Mouse (Mus musculus): ENCODE measurements at regions not wholly inside any gene's neighbourhood (a gene's known extent, or its start where the extent isn't known, plus 50 kb on each side); places are given as distances from the start of the nearest gene placed in this dataset.

DNA sequence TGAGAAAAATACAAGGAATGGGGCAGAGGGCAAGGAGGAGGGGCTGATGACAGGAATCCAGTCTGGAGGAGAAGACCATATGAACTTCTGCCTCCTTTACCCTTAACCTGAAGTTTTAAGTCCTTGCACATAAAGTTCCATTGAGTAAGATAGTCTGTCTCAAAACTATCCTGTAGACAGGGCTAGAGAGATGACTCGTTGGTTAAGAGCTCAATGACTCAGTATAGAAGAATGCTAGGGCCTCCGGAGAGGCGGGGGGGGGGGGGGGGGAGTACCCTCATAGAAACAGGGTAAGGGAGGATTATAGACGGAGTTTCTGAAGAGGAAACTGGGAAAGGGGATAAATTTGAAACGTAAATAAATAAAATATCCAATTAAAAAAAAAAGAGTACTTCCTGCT is 191.8 kb upstream of the Gcfc2 start:
- DNase-seq (ENCODE audit: low spot score in 2 of 2), result no peak

- DNase-seq (ENCODE audit: low spot score in 2 of 2), result peak in 1 of 2 experiments; percentile 36
These were observed 189.9 kb upstream of the Gcfc2 start for GRCm38 (mm10) chr6:81733527-81733926.

GRCm38 (mm10) chr6:81738466-81738865 is 185.0 kb upstream of the Gcfc2 start:
- peak; percentile 50 to 83 for DNase-seq (ENCODE audit: low spot score in 2 of 2)

- no peak for DNase-seq (ENCODE audit: low spot score in 2 of 2)
These were observed 173.8 kb upstream of the Gcfc2 start for GRCm38 (mm10) chr6:81749681-81750080.

- DNase-seq (ENCODE audit: low spot score in 2 of 2), result no peak
These were observed 171.8 kb upstream of the Gcfc2 start for GRCm38 (mm10) chr6:81751631-81752030.

DNA sequence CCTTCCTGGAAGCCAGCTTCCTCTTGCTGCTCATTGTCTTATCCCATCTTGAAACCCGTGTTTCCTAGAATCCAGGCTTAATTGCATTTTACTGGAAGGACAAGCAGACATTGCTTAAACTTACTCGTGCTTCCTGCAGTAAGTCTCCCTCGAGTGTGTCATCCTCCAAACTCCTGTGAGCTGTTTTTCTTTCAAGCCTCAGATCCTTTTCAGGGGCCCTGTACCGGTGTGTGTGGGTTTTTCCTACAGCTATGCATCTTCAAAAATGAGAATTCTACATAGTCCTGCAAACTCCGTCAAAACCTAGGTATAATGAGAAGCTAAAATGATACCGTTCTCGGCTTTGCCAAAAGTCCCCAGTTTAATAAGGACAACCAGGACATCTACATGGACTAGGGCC is 167.2 kb upstream of the Gcfc2 start:
- no peak for DNase-seq (ENCODE audit: low spot score in 2 of 2)

GRCm38 (mm10) chr6:81758876-81759275 is 164.6 kb upstream of the Gcfc2 start:
- no peak for DNase-seq (ENCODE audit: low spot score in 2 of 2)

DNA sequence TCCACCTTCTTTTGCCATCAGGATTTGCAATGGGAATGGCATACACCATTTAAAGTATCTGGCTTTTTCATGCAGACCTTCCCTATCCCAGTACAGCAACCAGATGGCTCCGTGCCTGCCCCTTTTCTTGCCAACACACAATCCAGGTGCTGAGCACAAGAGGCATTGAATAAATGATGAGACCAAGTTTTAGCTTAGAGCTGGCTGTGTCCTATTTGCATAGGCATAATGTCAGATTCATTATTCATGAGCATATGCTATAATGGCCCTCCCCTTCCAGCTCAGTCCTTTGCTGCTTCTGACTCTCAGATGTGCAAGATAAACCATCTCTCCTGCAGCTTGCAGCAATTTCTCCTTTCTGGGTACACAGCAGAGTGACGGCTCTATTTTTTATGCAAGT is 163.3 kb upstream of the Gcfc2 start:
- DNase-seq (ENCODE audit: low spot score in 2 of 2), result peak; percentile 56 to 65

- DNase-seq (ENCODE audit: low spot score in 2 of 2), result peak in 1 of 2 experiments; percentile 35
These were observed 157.6 kb upstream of the Gcfc2 start for GRCm38 (mm10) chr6:81765831-81766230.

DNA sequence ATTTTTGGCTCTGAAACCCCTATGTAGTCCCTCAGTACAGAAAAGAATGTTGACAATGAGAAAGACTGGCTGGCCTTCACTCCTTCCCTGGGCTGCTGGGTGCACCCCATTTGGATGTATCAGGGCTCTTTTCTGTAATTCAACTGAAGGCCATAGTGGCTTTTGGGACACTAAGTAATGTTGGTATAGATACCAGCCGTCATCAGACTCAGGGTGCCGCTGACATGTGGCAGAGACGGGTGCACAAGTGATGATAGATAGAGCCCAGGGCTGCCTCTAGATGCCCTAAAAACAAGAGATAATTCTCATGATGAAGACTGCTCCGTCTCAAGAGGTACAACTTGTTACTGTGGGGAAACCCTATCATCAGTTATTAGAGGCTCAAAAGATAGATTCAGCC is 156.7 kb upstream of the Gcfc2 start:
- no peak for DNase-seq (ENCODE audit: low spot score in 2 of 2)

DNA sequence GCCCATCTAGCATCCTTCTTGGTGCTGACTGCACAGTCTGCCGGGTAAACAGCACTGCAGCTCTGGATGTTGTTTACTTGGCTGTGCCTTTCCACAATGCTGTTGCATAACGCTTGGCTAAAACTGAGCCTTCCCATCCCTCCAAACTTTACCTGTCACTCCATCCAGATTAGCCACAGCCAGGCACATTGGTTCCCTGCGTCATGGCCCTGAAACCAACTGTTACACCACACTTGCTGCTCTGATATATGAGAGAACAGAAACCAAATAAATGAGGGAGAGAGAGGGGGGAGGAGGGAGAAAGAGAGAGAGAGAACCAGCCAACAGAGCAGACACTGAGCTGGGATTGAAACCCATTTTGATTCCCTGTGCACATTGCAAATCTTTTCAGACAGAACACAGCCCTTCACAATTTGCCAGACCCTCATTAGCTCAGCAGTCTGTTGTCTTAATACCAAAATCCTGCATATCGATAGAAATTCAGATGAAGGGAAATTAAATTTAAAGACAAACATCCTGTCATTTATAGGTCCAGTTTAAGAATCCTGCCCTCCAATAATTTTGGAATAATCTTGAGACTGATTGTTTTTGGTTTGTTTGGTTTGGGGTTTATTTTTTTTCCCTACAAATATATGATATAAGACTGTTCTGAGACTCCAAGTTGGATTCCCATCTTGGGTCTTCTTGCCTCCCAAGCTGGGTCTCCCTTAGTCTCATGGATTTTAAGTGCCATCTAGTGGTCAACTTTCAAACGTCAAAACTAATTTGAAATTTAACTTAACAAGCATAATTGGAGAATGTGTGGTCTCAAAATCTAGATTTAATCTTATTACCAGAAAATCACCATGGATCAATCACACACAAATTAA is 154.6 kb upstream of the Gcfc2 start:
- DNase-seq (ENCODE audit: low spot score in 2 of 2), result peak; percentile 30 to 40

- DNase-seq (ENCODE audit: low spot score in 2 of 2), result no peak
These were observed 153.2 kb upstream of the Gcfc2 start for GRCm38 (mm10) chr6:81770301-81770700.

GRCm38 (mm10) chr6:81771862-81772261 is 151.6 kb upstream of the Gcfc2 start:
- no peak for DNase-seq (ENCODE audit: low spot score in 2 of 2)

DNA sequence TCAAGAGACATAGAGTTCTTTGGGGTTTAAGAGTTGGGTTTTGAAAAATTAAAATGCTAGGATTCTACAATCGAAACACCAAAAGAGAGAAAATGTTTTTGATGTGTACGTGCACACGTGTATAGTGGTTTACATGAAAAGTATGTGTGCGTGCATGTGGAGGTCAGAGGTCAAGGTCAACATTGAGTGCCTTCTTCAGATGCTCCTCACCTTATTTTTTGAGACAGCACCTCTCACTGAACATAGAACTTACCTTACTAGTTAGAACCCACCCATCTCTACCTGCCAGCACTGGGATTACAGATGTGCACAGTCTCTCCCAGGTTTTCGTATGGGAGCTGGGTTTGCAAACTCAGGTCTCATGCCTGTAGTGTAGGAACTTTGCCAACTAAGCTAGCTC is 141.3 kb upstream of the Gcfc2 start:
- no peak for DNase-seq (ENCODE audit: low spot score in 2 of 2)

DNA sequence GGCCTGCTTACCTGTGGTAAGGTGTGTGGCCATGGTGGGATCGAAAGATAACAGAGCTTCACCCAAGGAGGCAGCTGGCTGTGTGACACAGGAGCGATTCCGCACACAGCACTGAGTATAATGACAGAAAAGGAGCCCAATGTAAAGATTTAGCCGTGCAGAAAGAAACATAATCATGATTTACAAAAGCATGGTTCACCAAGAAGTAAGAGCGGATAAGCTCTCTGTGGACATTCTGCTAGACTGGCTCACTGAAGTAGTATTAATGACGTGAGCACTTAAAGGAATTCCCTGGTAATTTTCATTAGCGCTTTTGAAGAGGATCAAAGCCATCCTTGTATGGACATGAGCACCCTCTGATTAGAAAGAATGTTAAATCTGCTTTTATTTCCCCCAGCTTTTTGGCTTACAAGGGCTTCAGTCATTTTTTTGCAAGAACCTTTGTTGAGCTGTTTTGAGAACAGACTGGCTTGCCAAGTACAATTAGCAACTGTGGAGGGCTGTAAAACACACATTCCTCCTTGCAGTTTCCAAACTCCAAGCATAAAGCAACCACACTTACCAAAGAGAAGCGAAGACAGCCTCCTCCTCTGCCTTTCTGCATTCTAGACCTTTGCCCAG is 140.5 kb upstream of the Gcfc2 start:
- peak in 1 of 2 experiments; percentile 47 for DNase-seq (ENCODE audit: low spot score in 2 of 2)

DNA sequence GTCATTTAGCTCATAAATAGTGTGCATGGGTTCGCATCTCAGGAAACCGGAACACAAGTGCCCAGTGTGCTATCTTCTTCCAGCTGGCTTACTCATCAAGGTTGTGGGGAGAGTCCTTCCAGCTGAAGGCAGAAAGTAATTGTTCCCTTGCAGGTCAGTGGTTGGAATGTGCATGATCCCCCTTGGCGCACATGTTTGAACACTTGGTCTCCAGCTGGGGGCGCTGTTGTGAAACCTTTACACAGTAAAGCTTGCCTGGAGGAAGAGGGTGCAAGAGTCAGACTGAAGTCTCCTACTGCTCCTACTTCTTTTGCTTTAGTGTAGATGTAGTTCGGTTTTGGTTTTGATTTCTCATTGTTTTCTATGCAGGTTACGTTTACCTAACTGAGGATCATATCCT is 128.2 kb upstream of the Gcfc2 start:
- DNase-seq (ENCODE audit: low spot score in 2 of 2), result no peak

- no peak for DNase-seq (ENCODE audit: low spot score in 2 of 2)
These were observed 122.6 kb upstream of the Gcfc2 start for GRCm38 (mm10) chr6:81800822-81801221.

DNA sequence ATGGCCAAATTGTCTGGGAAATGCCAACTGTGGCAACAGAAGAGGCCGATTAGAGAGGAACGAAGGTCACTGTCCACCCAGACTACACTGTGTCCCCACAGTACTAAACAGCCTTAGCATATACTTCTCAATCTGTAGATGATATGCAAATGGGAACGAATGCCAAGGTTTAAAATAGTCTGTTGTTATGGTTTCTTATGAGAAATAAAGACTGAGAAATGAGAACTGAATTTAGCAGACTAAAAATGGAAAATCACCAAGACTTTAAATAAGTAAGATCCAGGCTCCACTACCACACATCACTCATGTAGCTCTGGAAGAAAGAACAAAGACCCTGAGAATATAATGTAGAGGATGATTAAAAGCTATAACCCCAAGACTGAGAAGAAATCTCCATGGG is 121.7 kb upstream of the Gcfc2 start:
- no peak for DNase-seq (ENCODE audit: low spot score in 2 of 2)

GRCm38 (mm10) chr6:81805942-81806341 is 117.5 kb upstream of the Gcfc2 start:
- no peak for DNase-seq (ENCODE audit: low spot score in 2 of 2)

DNA sequence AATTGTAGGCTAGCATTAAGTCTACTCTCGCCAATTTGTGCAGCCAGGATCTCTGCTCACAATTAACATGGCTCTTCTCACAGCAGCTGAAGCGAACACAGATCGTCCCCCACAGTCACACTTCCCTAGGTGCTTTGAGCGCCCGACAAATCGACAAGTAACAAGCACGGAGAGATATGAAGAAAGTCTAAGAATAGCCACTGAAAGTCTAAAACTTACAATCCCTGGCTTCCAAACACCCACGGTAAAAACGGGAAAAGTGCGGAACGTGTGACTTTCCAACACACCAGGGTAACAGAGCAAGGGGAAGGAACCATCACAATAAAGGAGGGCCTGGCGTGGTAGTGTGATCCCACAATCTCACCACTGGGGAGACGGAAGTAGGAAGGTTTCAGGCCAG is 114.8 kb upstream of the Gcfc2 start:
- no peak for DNase-seq (ENCODE audit: low spot score in 2 of 2)

DNA sequence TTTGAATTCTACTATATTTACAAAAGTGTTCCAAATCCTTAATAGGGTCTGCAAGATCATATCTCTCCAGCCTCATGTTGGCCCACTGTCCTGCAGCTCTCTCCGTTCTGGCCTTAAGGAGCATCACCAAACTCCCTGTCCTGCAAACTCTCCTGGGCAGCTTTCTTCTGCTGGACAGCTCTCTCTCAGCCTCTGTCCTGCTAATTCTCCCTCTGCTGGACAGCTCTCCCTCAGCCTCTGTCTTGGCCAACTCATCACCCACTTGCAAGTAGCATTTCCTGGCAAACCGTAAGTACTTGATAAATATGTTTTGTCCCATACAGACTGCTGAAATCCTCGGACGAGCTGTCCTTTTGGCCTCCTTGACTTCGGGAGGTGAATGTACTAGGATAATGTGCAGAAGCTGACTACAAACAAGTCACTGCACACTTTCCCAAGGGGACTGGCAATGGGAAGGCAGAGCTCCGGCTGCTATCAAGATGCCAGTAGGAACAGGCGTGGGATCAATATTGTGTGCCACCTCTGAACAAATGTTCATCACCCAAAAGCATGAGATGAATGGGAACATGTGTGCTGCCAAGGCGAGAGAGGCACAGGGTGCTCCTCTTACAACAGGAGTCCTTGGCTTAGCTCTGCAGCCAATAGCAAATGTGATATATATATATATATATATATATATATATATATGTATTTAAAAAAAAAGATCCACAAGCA is 108.1 kb upstream of the Gcfc2 start:
- peak in 1 of 2 experiments; percentile 42 for DNase-seq (ENCODE audit: low spot score in 2 of 2)

DNA sequence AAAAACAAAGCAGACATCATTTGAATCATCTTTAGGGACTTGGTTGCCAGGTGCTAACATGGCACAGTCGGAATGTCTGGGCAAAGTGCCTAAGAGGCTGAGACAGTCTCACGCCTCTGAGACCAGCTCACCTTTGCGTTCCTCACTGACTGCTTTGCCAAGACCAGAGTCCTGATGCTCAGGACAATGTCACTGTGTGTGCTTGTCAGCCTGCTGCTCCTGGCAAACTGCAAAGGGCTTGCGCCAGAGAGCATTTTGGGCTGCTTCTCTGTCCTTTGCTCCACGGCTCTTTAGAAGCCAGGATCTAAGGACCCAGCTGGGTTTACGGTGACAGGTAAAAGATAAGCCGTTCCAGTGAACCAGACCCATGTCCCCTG is 107.5 kb upstream of the Gcfc2 start:
- DNase-seq (ENCODE audit: low spot score in 2 of 2), result no peak
